Mouse (Mus musculus): ENCODE data around the gene Hoxb4.

DNA sequence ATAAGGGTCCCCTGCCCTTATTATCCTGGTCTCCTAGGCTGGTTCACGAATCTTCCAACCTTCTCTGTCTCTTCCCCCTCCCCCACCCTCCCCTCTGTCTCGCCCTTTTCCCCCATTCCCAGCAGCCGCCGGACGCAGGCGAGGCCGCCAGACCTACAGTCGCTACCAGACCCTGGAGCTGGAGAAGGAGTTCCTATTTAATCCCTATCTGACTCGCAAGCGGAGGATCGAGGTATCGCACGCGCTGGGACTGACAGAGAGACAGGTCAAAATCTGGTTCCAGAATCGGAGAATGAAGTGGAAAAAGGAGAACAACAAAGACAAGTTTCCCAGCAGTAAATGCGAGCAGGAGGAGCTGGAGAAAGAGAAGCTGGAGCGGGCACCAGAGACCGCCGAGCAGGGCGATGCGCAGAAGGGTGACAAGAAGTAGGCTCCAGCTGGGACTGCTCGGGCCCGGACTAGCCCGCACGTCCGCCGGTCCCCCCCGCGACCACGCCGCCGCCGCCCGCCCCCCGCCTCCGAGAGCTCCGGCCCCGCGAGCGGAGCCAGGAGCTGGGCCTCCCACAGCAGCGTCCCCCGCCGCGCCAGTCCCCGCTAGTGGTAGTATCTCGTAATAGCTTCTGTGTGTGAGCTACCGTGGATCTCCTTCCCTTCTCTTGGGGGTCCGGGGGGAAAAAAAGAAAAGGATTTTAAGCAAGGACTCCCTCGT is 33.9 kb upstream of the Hoxb4 start:
- TF ChIP-seq CTCF (IDR thresholded peaks at IDR 0.05; ENCODE audit: borderline replicate concordance, extremely low read depth, insufficient read depth, insufficient read length) (peak; percentile 32; the same call in 1 of the 2 replicates), POLR2A (IDR thresholded peaks at IDR 0.05; ENCODE audit: borderline replicate concordance, extremely low read depth, insufficient read depth, insufficient read length, poor library complexity, severe bottlenecking) (no peak)

All from brain, embryonic 14.5 days (tissue).